Mouse (Mus musculus) stomach, postnatal 0 days (tissue): ENCODE results near the gene Zfp334. TPM values are rescaled to one million over a fixed set of nuclear protein-coding genes. Genes with fewer than 3 reads are reported as not detected.

ENCODE experiments used
- ATAC-seq: fragments of 200-750 bp; cut with Nextera tagmentation; 2 replicates; pipeline ENCODE4 v1.8.0; 2017; ENCODE audit not compliant: low FRiP score, low TSS enrichment
- DNase-seq: peaks from one replicate; pipeline ENCODE4 v3.0.0-alpha.2; 2016; ENCODE audit warnings: low spot score
- H3K27ac ChIP-seq: fragments of 300-500 bp; sonication (generic); replicated peaks from 2 replicates; pipeline ENCODE4 v1.5.1; 2014; ENCODE audit warnings: mild to moderate bottlenecking, control low read depth
- H3K27me3 ChIP-seq: fragments of 300-500 bp; sonication (generic); 2 replicates; pipeline ENCODE4 v1.6.1; 2014; ENCODE audit warnings: low read length; ENCODE audit not compliant: control insufficient read depth, insufficient read depth
- H3K36me3 ChIP-seq: fragments of 300-500 bp; sonication (generic); 2 replicates; pipeline ENCODE4 v1.6.1; 2014; ENCODE audit warnings: low read length, mixed read lengths; ENCODE audit not compliant: control insufficient read depth, insufficient read depth
- H3K4me1 ChIP-seq: fragments of 300-500 bp; sonication (generic); replicated peaks from 2 replicates; pipeline ENCODE4 v1.6.1; 2014; ENCODE audit warnings: antibody characterized with exemption; ENCODE audit not compliant: control insufficient read depth, insufficient read depth
- H3K4me2 ChIP-seq: fragments of 300-500 bp; sonication (generic); replicated peaks from 2 replicates; pipeline ENCODE4 v1.6.1; 2014; ENCODE audit warnings: low read depth, mild to moderate bottlenecking, control low read depth, moderate library complexity
- H3K4me3 ChIP-seq: fragments of 300-500 bp; sonication (generic); 2 replicates; pipeline ENCODE4 v1.5.1; 2014; ENCODE audit warnings: low read depth, low read length, control low read depth
- H3K9ac ChIP-seq: fragments of 300-500 bp; sonication (generic); 2 replicates; pipeline ENCODE4 v1.6.1; 2014; ENCODE audit warnings: mild to moderate bottlenecking, low read length, control low read depth, mixed read lengths
- H3K9me3 ChIP-seq: fragments of 300-500 bp; sonication (generic); 2 replicates; pipeline ENCODE4 v1.6.1; 2016; ENCODE audit warnings: low read length; ENCODE audit not compliant: control insufficient read depth
- CTCF ChIP-seq: IDR thresholded peaks from 2 replicates; pipeline ENCODE4 v1.5.1; 2016; ENCODE audit warnings: antibody characterized with exemption, low read depth, mild to moderate bottlenecking, moderate library complexity
- EP300 ChIP-seq: optimal IDR thresholded peaks from 2 replicates; pipeline ENCODE3; 2016; ENCODE audit warnings: antibody characterized with exemption
- WGBS: fragments of 180-500 bp; shearing (Covaris S2); extraction: QIAGEN DNeasy Blood & Tissue Kit; methylation state at CpG from one replicate; pipeline ENCODE4 v1.1.7; 2014; 5-methylcytosine and 5-hydroxymethylcytosine counted together
- polyA plus RNA-seq: library from polyadenylated mRNA; unstranded; fragments of >200 nt; fragmentation: Nextera tagmentation; extraction: Ambion mirVana; gene quantifications from 2 replicates; pipeline ENCODE4 v1.2.1, GENCODE M21; 2015

The Zfp334 gene
- polyA plus RNA-seq, 1 experiment from 2014 or later, result 1.2 TPM

DNA sequence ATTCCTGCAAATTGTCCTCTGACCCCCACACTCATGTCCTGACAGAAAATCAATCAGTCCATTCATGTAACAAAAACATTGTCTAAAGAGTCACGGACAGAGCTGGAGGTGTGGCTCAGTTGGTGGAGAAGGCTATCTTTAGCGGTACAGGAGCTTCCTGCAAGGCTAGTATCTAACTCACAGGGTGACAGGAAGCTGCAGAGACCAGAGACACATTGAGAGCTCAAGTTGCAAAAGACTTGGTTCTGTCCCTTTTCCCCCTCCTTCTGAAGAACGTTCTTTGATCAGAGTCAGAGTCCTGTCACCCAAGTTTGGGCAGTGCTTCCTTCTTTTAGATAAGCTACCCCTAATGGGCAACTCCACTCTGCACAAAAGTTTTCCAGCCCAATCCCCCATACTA, 58.4 kb downstream of the Zfp334 start:
- H3K36me3 ChIP-seq, result no peaks in the 10 kb centered on the region
- H3K27ac ChIP-seq, result no peak overlapping the region
- no peaks in the 10 kb centered on the region for H3K9me3 ChIP-seq
- H3K27me3 ChIP-seq, result no peaks in the 10 kb centered on the region
- H3K9ac ChIP-seq, result no peak overlapping the region
- no peak overlapping the region for H3K4me2 ChIP-seq
- 12% methylated on average over 3 of the region's 3 CpGs for WGBS
- no peak for DNase-seq
- TF ChIP-seq EP300 (no peak), CTCF (no peak)
- H3K4me1 ChIP-seq, result no peaks in the 10 kb centered on the region; the same call in 1 of the 2 replicates
- ATAC-seq, result no peak
- H3K4me3 ChIP-seq, result no peak overlapping the region

DNA sequence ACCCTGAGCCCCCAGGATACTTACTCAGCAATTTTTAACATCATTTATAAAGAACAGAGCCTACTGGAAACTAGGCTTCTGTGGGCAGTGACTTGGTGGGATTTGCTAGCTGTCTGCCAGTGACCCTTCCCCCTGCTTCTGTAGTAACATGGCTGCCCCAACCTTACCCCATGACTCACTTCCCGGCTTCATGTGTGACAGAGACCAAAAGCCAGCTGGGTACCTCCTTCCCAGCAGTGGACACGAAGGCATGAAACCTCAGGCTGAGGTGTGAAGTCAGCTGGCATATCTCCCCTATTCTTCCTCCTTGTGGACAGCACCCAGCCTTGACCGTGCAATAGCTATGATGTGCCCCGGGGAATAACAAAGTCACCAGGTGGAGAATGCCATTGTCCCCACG, 59.3 kb downstream of the Zfp334 start:
- H3K4me3 ChIP-seq, result no peak overlapping the region
- no peaks in the 10 kb centered on the region for H3K27me3 ChIP-seq
- no peak overlapping the region for H3K9ac ChIP-seq
- H3K4me2 ChIP-seq, result no peak overlapping the region
- TF ChIP-seq CTCF (no peak), EP300 (no peak)
- H3K9me3 ChIP-seq, result no peaks in the 10 kb centered on the region
- 70% methylated on average over 5 of the region's 5 CpGs for WGBS
- no peaks in the 10 kb centered on the region; the same call in 1 of the 2 replicates for H3K4me1 ChIP-seq
- ATAC-seq (no peak), DNase-seq (no peak)
- no peaks in the 10 kb centered on the region for H3K36me3 ChIP-seq
- H3K27ac ChIP-seq, result no peak overlapping the region

DNA sequence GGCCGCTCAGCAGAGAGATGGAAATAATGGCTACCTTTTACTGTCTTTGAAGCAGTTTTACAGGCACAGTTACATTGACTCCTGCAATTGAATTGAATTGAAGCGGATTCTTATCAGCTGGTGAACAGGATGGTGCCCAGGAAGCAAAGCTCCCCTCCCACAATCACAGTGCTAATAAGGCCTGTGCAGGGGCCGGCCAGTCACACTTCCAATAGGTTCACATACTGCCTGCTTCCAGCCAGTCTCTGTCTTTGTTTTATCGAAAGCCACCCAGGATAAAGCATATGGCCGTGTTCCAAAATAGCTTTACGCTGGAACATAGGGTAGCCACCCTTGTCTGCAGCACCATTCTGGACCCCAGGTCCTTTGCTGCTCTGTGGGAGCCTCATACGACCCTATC, 60.7 kb downstream of the Zfp334 start:
- TF ChIP-seq CTCF (no peak), EP300 (no peak)
- Histone ChIP-seq H3K36me3 (no peaks in the 10 kb centered on the region), H3K27me3 (no peaks in the 10 kb centered on the region), H3K9ac (no peak overlapping the region; the same call in 1 of the 2 replicates), H3K4me3 (no peak overlapping the region), H3K4me1 (no peaks in the 10 kb centered on the region; the same call in 1 of the 2 replicates), H3K4me2 (peak overlapping the region; percentile 90; the same call in 1 of the 2 replicates), H3K27ac (no peak overlapping the region), H3K9me3 (no peaks in the 10 kb centered on the region)
- WGBS, result 43% methylated on average over 7 of the region's 7 CpGs
- no peak for DNase-seq
- no peak for ATAC-seq

DNA sequence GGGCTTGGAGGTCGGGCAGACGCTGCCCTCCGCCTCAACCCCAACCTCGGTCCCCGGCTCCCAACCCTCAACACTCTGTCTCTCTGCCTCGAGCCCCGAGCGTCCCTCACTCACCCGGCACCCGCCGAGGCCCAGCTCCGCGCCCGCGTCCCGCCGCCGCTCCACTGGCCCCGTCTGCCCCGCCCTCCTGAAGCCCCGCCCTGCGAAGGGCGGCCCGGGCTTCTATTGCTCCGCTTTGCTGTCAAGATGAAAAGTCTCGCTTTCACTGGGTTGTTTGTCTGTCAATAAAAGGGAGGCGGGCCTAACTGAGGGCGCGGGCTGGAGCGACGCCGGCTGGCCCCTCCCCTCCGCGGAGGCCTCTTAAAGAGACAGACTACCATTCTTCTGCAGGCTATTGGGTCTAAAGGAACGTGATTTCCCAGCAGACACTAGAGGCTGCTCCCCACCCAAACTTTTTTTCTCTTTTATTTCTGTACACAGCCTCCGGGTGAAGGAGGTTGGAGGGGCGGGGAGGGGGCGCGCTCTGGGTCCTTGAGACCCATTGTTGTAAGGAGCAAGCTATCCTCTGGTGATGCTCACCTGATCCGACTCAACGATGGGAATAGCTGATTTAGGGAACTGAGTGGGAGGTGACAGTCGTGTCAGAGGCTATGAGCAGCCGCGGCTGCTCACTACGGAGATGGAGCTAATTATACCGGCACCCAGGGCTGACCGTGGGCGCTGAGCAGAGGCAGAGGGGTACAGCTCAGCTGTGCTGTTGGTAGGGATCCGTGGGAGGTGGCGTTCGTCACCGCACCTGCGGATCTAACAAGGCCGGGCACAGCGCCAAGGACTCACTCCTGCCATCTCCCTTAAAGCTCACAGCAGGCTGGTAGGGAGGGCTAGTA, 61.5 kb downstream of the Zfp334 start, which contains the start of gene Elmo2:
Elmo2 (minus strand) TSS at position 176 of the 887 bp plus-strand sequence.
- Histone ChIP-seq H3K27ac (peak within 1 kb of the TSS; percentile 81), H3K4me2 (peak within 1 kb of the TSS; percentile 90), H3K4me1 (peaks cover 2% of the 10 kb centered on the region; the same call in 1 of the 2 replicates), H3K4me3 (peak within 1 kb of the TSS; percentile 91), H3K9me3 (no peaks in the 10 kb centered on the region), H3K9ac (peak within 1 kb of the TSS; percentile 88), H3K36me3 (no peaks in the 10 kb centered on the region), H3K27me3 (no peaks in the 10 kb centered on the region)
- ATAC-seq, result peak; percentile 99
- WGBS, result under 1% methylated on average over 52 of the region's 55 CpGs
- TF ChIP-seq CTCF (0 out of 2 replicates have a peak, but pooled peaks have one; percentile 6), EP300 (peak; percentile 61)
- DNase-seq, result peak; percentile 97

DNA sequence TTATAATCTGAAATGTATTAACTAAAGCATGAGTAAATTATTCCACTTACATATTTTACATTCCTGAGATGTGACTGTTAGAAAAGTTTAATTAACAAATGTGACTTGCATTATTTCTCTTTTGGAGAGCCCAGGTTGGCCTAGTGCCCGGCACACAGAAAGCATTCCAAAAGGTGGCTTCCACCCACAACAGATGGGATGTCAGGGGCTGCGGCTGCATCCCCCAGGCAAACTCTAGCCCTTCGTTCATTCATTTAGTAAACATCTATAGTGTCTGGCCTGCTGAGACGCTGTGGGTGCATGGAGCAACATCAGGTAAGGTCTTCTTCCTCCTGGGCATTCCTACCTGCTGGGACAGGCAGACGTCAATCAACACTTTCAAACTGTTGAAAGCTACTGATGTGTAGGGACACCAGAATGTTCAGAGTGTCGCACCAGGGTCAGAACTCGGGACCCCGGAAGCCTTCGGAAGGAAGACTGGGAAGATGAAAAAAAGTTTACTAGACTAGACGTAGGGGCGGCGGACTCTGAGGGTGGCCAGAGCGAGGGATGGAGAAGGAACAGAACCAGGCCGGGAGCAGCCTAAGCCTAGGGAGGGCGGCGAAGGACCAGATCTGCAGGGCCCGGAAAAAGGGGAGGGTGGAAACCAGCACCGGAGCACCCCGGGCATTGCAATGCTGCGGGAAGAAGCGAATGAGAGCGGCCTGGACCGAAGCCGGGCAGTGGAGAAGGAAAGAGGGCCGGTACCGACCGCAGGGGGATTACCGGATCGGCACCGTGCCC, 62.3 kb downstream of the Zfp334 start:
- no peak; the same call in none of the 2 replicates for ATAC-seq

More for the DNA sequence above, 62.3 kb downstream of the Zfp334 start:
- H3K27me3 ChIP-seq, result no peaks in the 10 kb centered on the region
- H3K9ac ChIP-seq, result peak overlapping the region; percentile 88
- no peaks in the 10 kb centered on the region for H3K36me3 ChIP-seq
- peaks cover 2% of the 10 kb centered on the region; the same call in 1 of the 2 replicates for H3K4me1 ChIP-seq
- peak overlapping the region; percentile 91 for H3K4me3 ChIP-seq
- WGBS, result under 1% methylated on average over 25 of the region's 30 CpGs
- TF ChIP-seq EP300 (no peak), CTCF (no peak)
- no peaks in the 10 kb centered on the region for H3K9me3 ChIP-seq
- peak overlapping the region; percentile 81 for H3K27ac ChIP-seq
- H3K4me2 ChIP-seq, result peak overlapping the region; percentile 80
- no peak for DNase-seq

Other genes starting within 250 kb of the Zfp334 start
- 0.05 and 0.08 TPM in 2 replicates for gene Cdh22, start 153.4 kb downstream of the Zfp334 start, polyA plus RNA-seq
- 38.5 and 39.3 TPM in 2 replicates for gene Slc35c2, start 100.4 kb downstream of the Zfp334 start, polyA plus RNA-seq
- 21.2 and 22.6 TPM in 2 replicates for gene Elmo2, start 61.8 kb downstream of the Zfp334 start, polyA plus RNA-seq
- gene Zfp663, start 19.5 kb downstream of the Zfp334 start, polyA plus RNA-seq, result 0.05 and 0.23 TPM in 2 replicates
- gene Ocstamp, start 12.1 kb upstream of the Zfp334 start, polyA plus RNA-seq, result 0.21 and 0.23 TPM in 2 replicates
- 0.34 and 0.64 TPM in 2 replicates for gene Slc13a3, start 85.0 kb upstream of the Zfp334 start, polyA plus RNA-seq
- gene Trp53rka, start 105.1 kb upstream of the Zfp334 start, polyA plus RNA-seq, result 19.7 and 21.3 TPM in 2 replicates
- gene Slc2a10, start 115.5 kb upstream of the Zfp334 start, polyA plus RNA-seq, result 10.1 and 10.7 TPM in 2 replicates
- gene Eya2, start 206.8 kb upstream of the Zfp334 start, polyA plus RNA-seq, result 15.5 and 21.6 TPM in 2 replicates